Mouse (Mus musculus): ENCODE measurements around the gene Itga3.
A peak's percentile ranks its signal among the peaks of the same experiment; 100 is the strongest.

Itga3 gene

GRCm38 (mm10) chr11:95076536-95077111 is at the start of gene Itga3:
Itga3 (minus strand) TSS chr11:95076801.
- DNase-seq (ENCODE audit: low read depth, low spot score), result peak; percentile 67

DNA sequence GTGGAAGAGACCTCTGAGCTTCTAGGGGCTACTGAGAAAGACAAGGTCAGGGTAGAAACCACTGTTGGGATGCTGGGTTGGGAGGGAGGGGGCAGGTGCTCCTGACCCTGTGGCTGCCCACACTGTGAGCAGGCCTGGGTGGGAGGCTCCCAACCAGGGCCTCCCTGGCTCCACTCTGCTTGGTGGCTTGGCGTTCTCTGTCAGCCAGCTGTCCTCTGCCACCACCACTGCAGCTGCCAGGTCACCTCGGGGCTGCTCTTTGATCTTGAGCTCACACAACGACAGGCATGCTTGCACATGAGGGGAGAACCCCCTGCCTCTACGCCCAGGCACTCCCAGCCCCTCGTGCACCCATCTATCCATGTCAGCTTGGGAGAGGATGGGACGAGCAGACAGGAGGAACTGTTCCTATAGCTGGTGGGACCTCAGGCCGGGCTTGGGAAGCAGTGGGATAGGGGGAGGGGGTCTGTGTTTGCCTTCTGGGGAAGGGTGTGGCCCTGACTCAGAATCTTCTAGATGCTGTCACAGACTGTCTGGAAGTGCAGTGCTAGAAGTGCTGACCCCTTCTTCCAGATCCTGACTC is 48.9 kb upstream of the Itga3 start:
- no peak for DNase-seq (ENCODE audit: low read depth, low spot score)

GRCm38 (mm10) chr11:95122100-95122489 is 45.5 kb upstream of the Itga3 start:
- DNase-seq (ENCODE audit: low read depth, low spot score), result no peak

DNA sequence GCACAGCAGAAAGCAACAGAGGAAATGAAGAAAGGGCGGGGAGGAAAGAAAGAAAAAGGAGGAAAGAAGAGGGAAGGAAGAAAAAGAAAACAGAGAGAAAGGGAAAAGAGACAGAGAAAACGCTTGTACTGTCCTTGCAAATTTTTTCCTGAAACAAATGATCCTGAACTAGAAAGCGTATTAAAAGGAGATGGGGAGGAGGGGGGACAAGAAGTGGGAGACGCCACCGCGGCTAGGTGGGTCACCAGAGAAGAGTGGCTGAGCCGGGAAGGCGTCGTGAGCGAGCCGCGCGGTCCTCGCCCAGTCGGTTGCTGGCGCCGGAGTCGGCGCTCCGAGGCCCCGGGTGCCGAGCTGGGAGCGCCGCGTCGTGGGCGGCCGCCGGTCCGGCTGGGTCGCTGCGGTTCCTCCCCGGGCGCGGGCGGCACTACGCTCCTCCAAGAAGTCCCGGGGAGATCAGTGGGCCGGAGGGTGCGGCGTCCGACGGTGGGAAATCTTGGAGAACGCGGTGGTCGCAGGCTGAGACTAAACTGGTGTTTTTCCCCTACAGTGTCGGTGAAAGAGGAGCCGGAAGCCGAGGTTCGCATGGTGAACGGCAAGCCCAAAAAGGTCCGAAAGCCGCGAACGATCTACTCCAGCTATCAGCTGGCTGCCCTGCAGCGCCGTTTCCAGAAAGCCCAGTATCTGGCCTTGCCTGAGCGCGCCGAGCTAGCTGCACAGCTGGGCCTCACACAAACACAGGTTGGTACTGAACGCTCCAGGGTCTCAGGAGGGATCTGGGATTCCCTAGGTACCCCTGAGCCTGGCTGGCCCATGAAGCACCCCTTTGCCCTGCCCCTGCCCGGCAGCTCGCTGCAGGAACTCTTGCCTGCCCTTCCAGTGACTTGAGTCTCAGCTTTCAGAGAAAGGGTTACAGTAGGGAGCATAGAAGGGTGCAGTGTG is 44.8 kb upstream of the Itga3 start:
- DNase-seq (ENCODE audit: low read depth, low spot score), result no peak

DNA sequence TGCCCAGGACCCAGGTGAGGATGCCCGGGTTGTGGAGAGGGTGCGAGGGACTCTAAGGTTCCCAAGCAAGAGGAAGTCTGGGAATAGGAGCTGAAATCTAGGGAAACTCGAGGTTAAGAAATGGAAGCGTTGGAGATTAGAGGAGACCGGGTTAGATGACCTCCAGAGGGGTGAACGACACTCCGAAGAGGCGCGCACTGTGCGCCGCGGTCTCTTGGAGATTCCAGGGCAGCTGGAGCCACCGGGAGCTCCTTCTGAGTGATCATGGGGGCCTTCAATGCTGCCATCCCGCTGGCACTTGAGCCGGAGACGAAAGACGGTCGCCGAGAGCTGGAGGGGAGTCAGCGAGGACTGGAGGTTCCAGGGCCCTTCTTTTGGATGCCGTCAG is 44.0 kb upstream of the Itga3 start:
- DNase-seq (ENCODE audit: low read depth, low spot score), result no peak

DNA sequence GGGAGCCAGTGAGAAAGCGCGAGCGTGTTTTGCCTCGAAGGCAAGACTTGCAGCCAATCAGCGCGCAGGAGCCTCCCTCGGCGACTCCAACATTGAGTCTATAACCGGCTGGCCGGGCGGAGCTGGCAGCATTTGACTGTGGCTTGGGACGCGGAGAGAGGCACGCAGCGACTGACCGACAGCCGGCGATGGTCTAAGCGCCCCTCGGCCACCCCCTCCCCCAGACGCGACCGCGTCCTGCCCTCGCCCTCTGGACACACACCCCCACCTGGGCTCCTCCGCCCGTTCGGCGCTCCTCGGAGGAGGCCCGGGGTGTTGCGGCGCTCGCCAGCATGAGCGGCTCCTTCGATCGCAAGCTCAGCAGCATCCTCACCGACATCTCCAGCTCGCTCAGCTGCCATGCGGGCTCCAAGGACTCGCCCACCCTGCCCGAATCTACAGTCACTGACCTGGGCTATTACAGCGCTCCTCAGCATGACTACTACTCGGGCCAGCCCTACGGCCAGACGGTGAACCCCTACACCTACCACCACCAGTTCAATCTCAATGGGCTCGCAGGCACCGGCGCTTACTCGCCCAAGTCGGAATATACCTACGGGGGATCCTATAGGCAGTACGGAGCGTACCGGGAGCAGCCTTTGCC is 43.5 kb upstream of the Itga3 start, which contains the start of gene Dlx3:
Gene Dlx3, plus strand, starts transcription at position 130 of the 643 bp plus-strand sequence.
- DNase-seq (ENCODE audit: low read depth, low spot score), result peak; percentile 69

DNA sequence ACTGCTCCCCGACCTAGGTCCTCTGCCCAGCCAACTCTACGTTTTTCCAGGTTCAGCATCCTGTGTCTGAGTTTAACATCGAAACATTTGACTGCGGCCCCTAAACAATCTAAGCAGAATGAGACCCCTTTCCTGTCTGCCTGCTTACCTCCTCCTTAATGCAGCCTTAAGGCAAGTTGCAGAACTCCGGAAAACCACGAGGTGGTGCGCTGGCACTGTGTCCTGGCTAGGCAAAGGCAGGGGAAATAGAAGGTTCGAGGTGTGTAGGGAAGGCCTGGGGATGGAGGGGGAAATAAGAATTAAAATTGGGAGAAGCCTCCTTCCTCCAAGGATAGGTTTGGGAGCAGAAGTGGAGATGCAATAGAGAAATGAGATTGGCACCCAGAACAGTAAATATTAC is 41.9 kb upstream of the Itga3 start:
- peak; percentile 80 for DNase-seq (ENCODE audit: low read depth, low spot score)

DNA sequence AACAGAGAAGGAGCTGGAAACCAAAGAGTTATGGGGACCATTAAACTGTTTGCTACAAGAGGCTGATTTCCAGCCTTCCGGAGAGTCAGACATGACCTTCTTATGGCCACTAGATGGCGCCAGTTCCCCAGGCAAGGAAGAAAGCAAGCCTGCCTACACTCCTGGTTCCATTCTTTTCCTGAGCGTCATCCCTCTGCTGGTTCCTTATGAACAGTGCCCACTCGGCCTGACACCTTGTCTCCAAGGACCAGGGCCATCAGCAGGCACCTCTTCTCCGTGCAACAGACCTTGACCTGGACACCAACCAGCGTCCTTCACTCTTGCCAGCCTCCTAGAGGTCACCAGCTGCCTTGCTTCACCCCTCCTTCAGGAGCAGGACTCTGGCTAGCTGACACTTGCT is 40.4 kb upstream of the Itga3 start:
- DNase-seq (ENCODE audit: low read depth, low spot score), result peak; percentile 92

GRCm38 (mm10) chr11:95110081-95110480 is 33.5 kb upstream of the Itga3 start:
- DNase-seq (ENCODE audit: low read depth, low spot score), result no peak

GRCm38 (mm10) chr11:95109000-95109399 is 32.4 kb upstream of the Itga3 start:
- DNase-seq (ENCODE audit: low read depth, low spot score), result no peak

- DNase-seq (ENCODE audit: low read depth, low spot score), result peak; percentile 81
These were observed 30.0 kb upstream of the Itga3 start for GRCm38 (mm10) chr11:95106440-95107236.

DNA sequence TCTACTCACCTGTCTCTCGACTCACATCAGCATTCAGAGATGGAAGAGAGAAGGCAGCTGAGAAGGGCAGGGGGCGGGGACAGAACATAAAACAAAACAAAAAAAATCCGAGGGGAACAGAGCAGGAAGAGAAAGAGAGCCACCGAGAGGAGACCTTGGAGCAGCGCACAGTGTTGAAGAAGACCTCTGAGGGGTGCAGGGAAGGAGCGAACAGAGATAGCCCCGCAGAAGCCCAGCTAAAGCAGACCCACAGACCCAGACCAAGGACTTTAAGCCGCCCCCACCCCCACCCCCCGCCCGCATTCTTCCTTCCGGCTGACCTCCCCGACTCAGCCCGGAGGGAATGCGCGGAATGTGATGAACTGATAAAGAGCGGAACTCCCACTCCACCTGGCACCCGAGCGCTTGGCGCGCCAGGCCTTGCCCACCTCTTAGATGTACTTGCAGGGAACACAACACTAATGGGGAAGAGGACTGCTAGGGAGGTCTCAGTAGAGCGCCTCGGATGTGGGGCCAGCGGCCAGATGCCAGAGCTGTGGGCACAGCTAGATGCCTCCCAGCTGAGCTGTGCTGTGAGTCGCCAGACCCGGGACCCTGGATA is 28.8 kb upstream of the Itga3 start:
- peak; percentile 79 for DNase-seq (ENCODE audit: low read depth, low spot score)

DNA sequence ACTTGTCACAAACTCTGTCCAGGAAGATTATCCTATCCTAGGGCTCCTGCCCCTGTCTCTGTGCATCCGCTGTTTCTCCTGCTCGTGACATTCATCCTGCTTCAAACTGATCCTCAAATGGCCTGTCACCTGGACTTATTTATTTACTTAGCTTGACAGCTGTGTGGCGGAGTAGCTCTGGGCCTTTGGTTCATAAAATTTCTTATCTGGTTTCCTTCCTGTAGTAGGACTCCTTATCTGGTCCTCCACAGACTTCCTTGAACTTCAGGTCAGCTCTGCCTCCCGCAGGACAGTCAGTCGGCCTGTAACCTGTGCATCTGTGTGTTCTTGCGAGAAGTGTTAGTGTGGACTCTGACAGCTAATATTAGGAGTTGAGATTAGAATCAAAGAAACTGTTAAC is 27.7 kb upstream of the Itga3 start:
- DNase-seq (ENCODE audit: low read depth, low spot score), result no peak

GRCm38 (mm10) chr11:95102161-95102904 is 25.7 kb upstream of the Itga3 start:
- no peak for DNase-seq (ENCODE audit: low read depth, low spot score)

DNA sequence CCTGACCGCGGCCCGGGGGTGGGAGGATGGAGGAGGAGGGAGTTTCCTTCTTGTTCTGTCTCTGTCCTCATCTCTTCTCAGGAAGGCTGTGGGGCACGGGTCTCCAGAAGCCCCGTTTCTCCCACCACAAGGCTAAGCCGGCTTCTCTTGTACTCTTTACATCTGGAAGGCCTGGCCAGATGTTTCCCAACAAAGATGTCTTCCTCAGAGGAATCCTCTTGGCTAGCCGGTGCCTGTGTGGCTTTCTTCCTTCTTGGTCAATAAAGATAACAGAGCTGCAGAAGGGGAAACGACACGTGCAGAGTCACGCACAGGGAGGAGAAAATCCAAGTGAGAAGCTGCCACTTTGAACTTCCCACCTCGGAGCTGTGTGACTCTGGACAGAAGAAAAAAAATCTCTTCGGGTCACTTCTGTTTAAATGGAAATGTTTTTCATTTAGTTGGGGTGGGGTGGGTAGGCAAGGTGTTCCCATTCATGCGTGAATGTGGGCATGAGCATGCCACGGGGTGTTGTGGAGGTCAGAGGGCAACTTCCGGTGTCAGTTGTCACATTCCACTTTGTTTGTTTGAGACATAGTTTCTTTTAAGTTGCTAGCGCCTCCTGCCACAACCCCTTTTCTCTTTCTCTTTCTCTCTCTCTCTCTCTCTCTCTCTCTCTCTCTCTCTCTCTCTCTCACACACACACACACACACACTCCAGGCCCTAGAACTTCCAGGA is 24.6 kb upstream of the Itga3 start:
- DNase-seq (ENCODE audit: low read depth, low spot score), result no peak

GRCm38 (mm10) chr11:95100393-95100792 is 23.8 kb upstream of the Itga3 start:
- no peak for DNase-seq (ENCODE audit: low read depth, low spot score)

DNA sequence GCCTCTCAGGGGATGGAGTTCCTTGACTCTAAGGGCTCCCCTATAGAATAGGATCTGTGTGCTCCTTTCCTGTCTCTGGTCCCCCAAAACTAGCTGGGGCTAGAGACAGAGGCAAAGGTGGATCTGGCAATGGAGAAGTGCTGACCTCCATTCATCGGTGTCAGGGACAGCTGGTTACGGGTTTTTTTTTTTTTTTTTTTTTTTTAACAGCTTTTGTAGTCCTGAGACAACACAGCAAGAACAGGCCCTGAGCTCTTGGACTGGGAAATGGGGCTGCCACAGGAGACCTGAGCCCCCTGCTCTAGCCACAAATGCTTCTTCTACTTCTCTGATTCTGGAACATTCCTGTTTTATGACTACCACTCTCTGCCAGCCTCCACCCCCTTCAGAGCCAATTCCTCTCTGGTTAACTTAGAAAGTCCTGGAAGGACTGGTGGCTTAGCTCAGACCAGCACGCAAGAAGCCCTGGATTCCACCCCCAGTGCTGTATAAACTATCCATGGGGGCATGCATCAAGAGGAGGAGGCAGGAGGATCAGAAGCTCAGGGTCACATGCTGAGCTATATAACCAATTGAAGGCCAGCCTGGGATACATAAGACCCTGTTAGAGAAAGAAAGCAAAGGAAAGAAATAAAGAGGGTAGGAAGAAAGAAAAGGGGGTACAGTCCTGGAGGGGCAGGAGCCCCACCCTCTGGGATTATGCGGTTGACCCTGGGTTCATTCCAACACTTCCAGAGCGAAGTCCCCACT is 21.9 kb upstream of the Itga3 start:
- DNase-seq (ENCODE audit: low read depth, low spot score), result no peak

DNA sequence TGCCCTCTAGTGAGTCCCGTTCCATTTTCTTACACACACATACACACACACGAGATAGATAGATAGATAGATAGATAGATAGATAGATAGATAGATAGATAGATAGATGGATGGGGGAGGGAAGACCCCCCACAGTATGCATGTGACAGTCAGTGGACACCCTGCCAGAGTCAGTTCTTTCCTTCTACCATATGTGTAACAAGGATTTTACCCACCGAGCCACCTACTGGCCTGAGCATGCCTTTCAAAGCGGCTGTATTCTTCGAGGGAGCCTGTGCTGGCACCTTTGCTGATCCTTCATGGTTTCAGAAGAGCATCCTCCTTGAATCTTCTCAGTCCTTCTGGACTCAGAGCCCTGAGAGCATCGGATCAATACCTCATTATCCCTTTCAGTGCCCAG is 21.3 kb upstream of the Itga3 start:
- no peak for DNase-seq (ENCODE audit: low read depth, low spot score)

All from mesoderm, embryonic 11.5 days (tissue).